Mouse (Mus musculus) ES-E14 (cell line): ENCODE measurements around the gene Ptges3l.

ENCODE experiments used
- CHD2 ChIP-seq: IDR thresholded peaks from 2 replicates; pipeline ENCODE4 v1.6.1; 2014; ENCODE audit warnings: mild to moderate bottlenecking, low read depth, low read length, inconsistent platforms
- MAFK ChIP-seq: IDR thresholded peaks from 2 replicates; pipeline ENCODE4 v1.6.1; 2014; ENCODE audit warnings: mild to moderate bottlenecking, low read depth, low read length, inconsistent platforms; ENCODE audit not compliant: insufficient read depth
- ZC3H11A ChIP-seq: IDR thresholded peaks from 2 replicates; pipeline ENCODE4 v1.6.1; 2012; ENCODE audit warnings: low read depth, mild to moderate bottlenecking, inconsistent platforms, low read length, borderline replicate concordance
- ZNF384 ChIP-seq: IDR thresholded peaks from 2 replicates; pipeline ENCODE4 v1.6.1; 2012; ENCODE audit warnings: low read depth, low read length, inconsistent platforms

GRCm38 (mm10) chr11:101431327-101431726 is 6.2 kb upstream of the Ptges3l start:
- no peak for TF ChIP-seq ZC3H11A
- TF ChIP-seq CHD2 = no peak
- TF ChIP-seq ZNF384 = no peak
- TF ChIP-seq MAFK = no peak
